Mouse (Mus musculus): ENCODE data around the gene Myo1a. TPM values are rescaled to one million over a fixed set of nuclear protein-coding genes. Genes with fewer than 3 reads are reported as not detected.
A peak's percentile ranks its signal among the peaks of the same experiment; 100 is the strongest.

The Myo1a gene
- total and polyA plus RNA-seq, 2 experiments from 2014 or later = 0.04 TPM; not detected in 1

GRCm38 (mm10) chr10:127669170-127669569, 35.8 kb upstream of the Myo1a start:
- H3K9ac ChIP-seq (replicated peaks; ENCODE audit: low read depth, low read length) = peak overlapping the region; percentile 46; the same call in 1 of the 2 replicates
- no peak for ATAC-seq (ENCODE audit: insufficient read depth, low read depth)

GRCm38 (mm10) chr10:127670185-127670584, 34.8 kb upstream of the Myo1a start:
- no peak overlapping the region for H3K27ac ChIP-seq (ENCODE audit: low read depth)
- H3K36me3 ChIP-seq (replicated peaks; ENCODE audit: control insufficient read depth, insufficient read depth, low read length) = no peaks in the 10 kb centered on the region
- no peak overlapping the region for H3K9ac ChIP-seq (replicated peaks; ENCODE audit: low read depth, low read length)
- H3K4me1 ChIP-seq (ENCODE audit: control insufficient read depth, insufficient read depth) = peaks cover 18% of the 10 kb centered on the region
- 67% methylated on average over 2 of the region's 2 CpGs for WGBS
- ATAC-seq (ENCODE audit: insufficient read depth, low read depth) (no peak), DNase-seq (ENCODE audit: low spot score) (no peak)
- no peaks in the 10 kb centered on the region for H3K27me3 ChIP-seq (ENCODE audit: control insufficient read depth, insufficient read depth, low read length)
- TF ChIP-seq EP300 (IDR thresholded peaks at IDR 0.05; ENCODE audit: low read depth) (no peak), CTCF (IDR thresholded peaks at IDR 0.05; ENCODE audit: low read depth) (0 out of 2 replicates have a peak, but pooled peaks have one; percentile 5)
- no peaks in the 10 kb centered on the region for H3K9me3 ChIP-seq (replicated peaks; ENCODE audit: control insufficient read depth, low read length)
- H3K4me2 ChIP-seq (ENCODE audit: low read depth, low read length) = no peak overlapping the region
- H3K4me3 ChIP-seq (ENCODE audit: low read depth, low read length) = no peak overlapping the region

More at GRCm38 (mm10) chr10:127669170-127669569, 35.8 kb upstream of the Myo1a start:
- DNase-seq (ENCODE audit: low spot score) = peak; percentile 53
- WGBS = 13% methylated on average over 7 of the region's 7 CpGs
- H3K4me3 ChIP-seq (ENCODE audit: low read depth, low read length) = peak overlapping the region; percentile 65; the same call in 1 of the 2 replicates
- peak overlapping the region; percentile 96 for H3K27ac ChIP-seq (ENCODE audit: low read depth)
- peak overlapping the region; percentile 71 for H3K4me2 ChIP-seq (ENCODE audit: low read depth, low read length)
- H3K36me3 ChIP-seq (replicated peaks; ENCODE audit: control insufficient read depth, insufficient read depth, low read length) = peaks cover 8% of the 10 kb centered on the region
- peaks cover 27% of the 10 kb centered on the region for H3K4me1 ChIP-seq (ENCODE audit: control insufficient read depth, insufficient read depth)
- H3K9me3 ChIP-seq (replicated peaks; ENCODE audit: control insufficient read depth, low read length) = no peaks in the 10 kb centered on the region
- TF ChIP-seq CTCF (IDR thresholded peaks at IDR 0.05; ENCODE audit: low read depth) = no peak
- no peak for TF ChIP-seq EP300 (IDR thresholded peaks at IDR 0.05; ENCODE audit: low read depth)
- H3K27me3 ChIP-seq (ENCODE audit: control insufficient read depth, insufficient read depth, low read length) = no peaks in the 10 kb centered on the region

GRCm38 (mm10) chr10:127671276-127671675, 33.7 kb upstream of the Myo1a start:
- Histone ChIP-seq H3K9me3 (replicated peaks; ENCODE audit: control insufficient read depth, low read length) (no peaks in the 10 kb centered on the region), H3K36me3 (replicated peaks; ENCODE audit: control insufficient read depth, insufficient read depth, low read length) (no peaks in the 10 kb centered on the region), H3K9ac (replicated peaks; ENCODE audit: low read depth, low read length) (no peak overlapping the region), H3K4me3 (ENCODE audit: low read depth, low read length) (no peak overlapping the region), H3K4me1 (ENCODE audit: control insufficient read depth, insufficient read depth) (peaks cover 12% of the 10 kb centered on the region), H3K4me2 (ENCODE audit: low read depth, low read length) (no peak overlapping the region), H3K27me3 (ENCODE audit: control insufficient read depth, insufficient read depth, low read length) (no peaks in the 10 kb centered on the region), H3K27ac (ENCODE audit: low read depth) (no peak overlapping the region)
- no peak for DNase-seq (ENCODE audit: low spot score)
- no peak for ATAC-seq (ENCODE audit: insufficient read depth, low read depth)
- 43% methylated on average over 2 of the region's 2 CpGs for WGBS
- TF ChIP-seq CTCF (IDR thresholded peaks at IDR 0.05; ENCODE audit: low read depth) (peak; percentile 46), EP300 (IDR thresholded peaks at IDR 0.05; ENCODE audit: low read depth) (no peak)

- H3K27ac ChIP-seq (ENCODE audit: low read depth) = no peak overlapping the region
- 83% methylated on average over 6 of the region's 6 CpGs for WGBS
- no peak overlapping the region for H3K9ac ChIP-seq (replicated peaks; ENCODE audit: low read depth, low read length)
- no peaks in the 10 kb centered on the region for H3K27me3 ChIP-seq (ENCODE audit: control insufficient read depth, insufficient read depth, low read length)
- no peaks in the 10 kb centered on the region for H3K36me3 ChIP-seq (replicated peaks; ENCODE audit: control insufficient read depth, insufficient read depth, low read length)
- H3K4me3 ChIP-seq (ENCODE audit: low read depth, low read length) = no peak overlapping the region
- DNase-seq (ENCODE audit: low spot score) (no peak), ATAC-seq (ENCODE audit: insufficient read depth, low read depth) (no peak)
- TF ChIP-seq EP300 (IDR thresholded peaks at IDR 0.05; ENCODE audit: low read depth) = no peak
- TF ChIP-seq CTCF (IDR thresholded peaks at IDR 0.05; ENCODE audit: low read depth) = no peak
- no peak overlapping the region for H3K4me2 ChIP-seq (ENCODE audit: low read depth, low read length)
- no peaks in the 10 kb centered on the region for H3K9me3 ChIP-seq (replicated peaks; ENCODE audit: control insufficient read depth, low read length)
- H3K4me1 ChIP-seq (ENCODE audit: control insufficient read depth, insufficient read depth) = peaks cover 15% of the 10 kb centered on the region
These were observed 30.8 kb upstream of the Myo1a start for GRCm38 (mm10) chr10:127674046-127674655.

- Histone ChIP-seq H3K9ac (replicated peaks; ENCODE audit: low read depth, low read length) (no peak overlapping the region), H3K4me2 (ENCODE audit: low read depth, low read length) (peak overlapping the region; percentile 40), H3K27me3 (ENCODE audit: control insufficient read depth, insufficient read depth, low read length) (no peaks in the 10 kb centered on the region), H3K4me3 (ENCODE audit: low read depth, low read length) (no peak overlapping the region), H3K9me3 (replicated peaks; ENCODE audit: control insufficient read depth, low read length) (no peaks in the 10 kb centered on the region), H3K4me1 (ENCODE audit: control insufficient read depth, insufficient read depth) (peaks cover 10% of the 10 kb centered on the region; the same call in 1 of the 2 replicates), H3K27ac (ENCODE audit: low read depth) (peak overlapping the region; percentile 66), H3K36me3 (replicated peaks; ENCODE audit: control insufficient read depth, insufficient read depth, low read length) (no peaks in the 10 kb centered on the region)
- ATAC-seq (ENCODE audit: insufficient read depth, low read depth) (peak; percentile 50), DNase-seq (ENCODE audit: low spot score) (peak; percentile 97)
- TF ChIP-seq EP300 (IDR thresholded peaks at IDR 0.05; ENCODE audit: low read depth) (no peak; the same call in 1 of the 2 replicates), CTCF (IDR thresholded peaks at IDR 0.05; ENCODE audit: low read depth) (peak; percentile 100)
- WGBS = 66% methylated on average over 8 of the region's 8 CpGs
These were observed 30.0 kb upstream of the Myo1a start for GRCm38 (mm10) chr10:127674794-127675522.
